Mouse (Mus musculus): Measurements from ENCODE around the gene Txnrd2. TPM values are rescaled to one million over a fixed set of nuclear protein-coding genes. Genes with fewer than 3 reads are reported as not detected.
A peak's percentile ranks its signal among the peaks of the same experiment; 100 is the strongest.

Txnrd2 gene
- polyA plus RNA-seq, 1 experiment = 25.9 TPM

- peak in 1 of 2 experiments; percentile 70 for DNase-seq (ENCODE audit: extremely low spot score in 1 of 2, low spot score in 1 of 2)
Measured at GRCm38 (mm10) chr16:18392469-18393426, 33.4 kb upstream of the Txnrd2 start.

- no peak for DNase-seq (ENCODE audit: extremely low spot score in 1 of 2, low spot score in 1 of 2)
Measured at GRCm38 (mm10) chr16:18393595-18393994, 32.6 kb upstream of the Txnrd2 start.

GRCm38 (mm10) chr16:18394056-18394455 is 32.1 kb upstream of the Txnrd2 start:
- no peak for DNase-seq (ENCODE audit: extremely low spot score in 1 of 2, low spot score in 1 of 2)

- no peak for DNase-seq (ENCODE audit: extremely low spot score in 1 of 2, low spot score in 1 of 2)
Measured at GRCm38 (mm10) chr16:18394777-18395619, 31.2 kb upstream of the Txnrd2 start.

- no peak for DNase-seq (ENCODE audit: extremely low spot score in 1 of 2, low spot score in 1 of 2)
Measured at GRCm38 (mm10) chr16:18395620-18396036, 30.6 kb upstream of the Txnrd2 start.

- DNase-seq (ENCODE audit: extremely low spot score in 1 of 2, low spot score in 1 of 2) = no peak
Measured at GRCm38 (mm10) chr16:18396201-18396600, 30.0 kb upstream of the Txnrd2 start.

- no peak for DNase-seq (ENCODE audit: extremely low spot score in 1 of 2, low spot score in 1 of 2)
Measured at GRCm38 (mm10) chr16:18396791-18397621, 29.2 kb upstream of the Txnrd2 start.

GRCm38 (mm10) chr16:18400028-18400427 is 26.2 kb upstream of the Txnrd2 start:
- peak in 1 of 2 experiments; percentile 57 for DNase-seq (ENCODE audit: extremely low spot score in 1 of 2, low spot score in 1 of 2)

- DNase-seq (ENCODE audit: extremely low spot score in 1 of 2, low spot score in 1 of 2) = no peak
Measured at GRCm38 (mm10) chr16:18400472-18401216, 25.5 kb upstream of the Txnrd2 start.

GRCm38 (mm10) chr16:18403285-18403684 is 22.9 kb upstream of the Txnrd2 start:
- DNase-seq (ENCODE audit: extremely low spot score in 1 of 2, low spot score in 1 of 2) = no peak

GRCm38 (mm10) chr16:18405091-18405854 is 20.9 kb upstream of the Txnrd2 start:
- DNase-seq (ENCODE audit: extremely low spot score in 1 of 2, low spot score in 1 of 2) = no peak

- DNase-seq (ENCODE audit: extremely low spot score in 1 of 2, low spot score in 1 of 2) = no peak
Measured at GRCm38 (mm10) chr16:18405876-18406275, 20.3 kb upstream of the Txnrd2 start.

- peak in 1 of 2 experiments; percentile 71 for DNase-seq (ENCODE audit: extremely low spot score in 1 of 2, low spot score in 1 of 2)
Measured at GRCm38 (mm10) chr16:18406293-18406692, 19.9 kb upstream of the Txnrd2 start.

- no peak for DNase-seq (ENCODE audit: extremely low spot score in 1 of 2, low spot score in 1 of 2)
Measured at GRCm38 (mm10) chr16:18407912-18408311, 18.3 kb upstream of the Txnrd2 start.

GRCm38 (mm10) chr16:18409776-18410175 is 16.4 kb upstream of the Txnrd2 start:
- no peak for DNase-seq (ENCODE audit: extremely low spot score in 1 of 2, low spot score in 1 of 2)

- no peak for DNase-seq (ENCODE audit: extremely low spot score in 1 of 2, low spot score in 1 of 2)
Measured at GRCm38 (mm10) chr16:18410418-18410817, 15.8 kb upstream of the Txnrd2 start.

GRCm38 (mm10) chr16:18411026-18411649 is 15.0 kb upstream of the Txnrd2 start:
- no peak for DNase-seq (ENCODE audit: extremely low spot score in 1 of 2, low spot score in 1 of 2)

- no peak for DNase-seq (ENCODE audit: extremely low spot score in 1 of 2, low spot score in 1 of 2)
Measured at GRCm38 (mm10) chr16:18411802-18412476, 14.2 kb upstream of the Txnrd2 start.

Measured in frontal cortex, adult 2 months (tissue).